Mouse (Mus musculus) liver, embryonic 11.5 days (tissue): ENCODE measurements around the gene Kirrel. TPM values are rescaled to one million over a fixed set of nuclear protein-coding genes. Genes with fewer than 3 reads are reported as not detected.

Experiments used
- ATAC-seq: fragments of 200-750 bp; cut with Nextera tagmentation; replicated peaks from 2 replicates; pipeline ENCODE4 v1.8.0; 2017; ENCODE audit warnings: moderate number of reproducible peaks, mild to moderate bottlenecking, moderate TSS enrichment, moderate library complexity; ENCODE audit not compliant: low FRiP score
- DNase-seq: peaks from one replicate; pipeline ENCODE4 v3.0.0-alpha.2; 2017; ENCODE audit warnings: low spot score
- H3K27ac ChIP-seq: fragments of 300-500 bp; sonication (generic); 2 replicates; pipeline ENCODE4 v1.5.1; 2014; ENCODE audit warnings: mild to moderate bottlenecking, low read depth, low read length, control low read depth
- H3K27me3 ChIP-seq: fragments of 300-500 bp; sonication (generic); replicated peaks from 2 replicates; pipeline ENCODE4 v1.6.1; 2014; ENCODE audit warnings: low read length, mixed read lengths; ENCODE audit not compliant: control insufficient read depth, insufficient read depth
- H3K36me3 ChIP-seq: fragments of 300-500 bp; sonication (generic); 2 replicates; pipeline ENCODE4 v1.6.1; 2014; ENCODE audit warnings: mild to moderate bottlenecking, low read length, moderate library complexity, mixed read lengths; ENCODE audit not compliant: control insufficient read depth, insufficient read depth
- H3K4me1 ChIP-seq: fragments of 300-500 bp; sonication (generic); replicated peaks from 2 replicates; pipeline ENCODE4 v1.6.1; 2014; ENCODE audit warnings: low read length, mixed read lengths; ENCODE audit not compliant: control insufficient read depth, insufficient read depth
- H3K4me2 ChIP-seq: fragments of 300-500 bp; sonication (generic); 2 replicates; pipeline ENCODE4 v1.6.1; 2014; ENCODE audit warnings: mild to moderate bottlenecking, control low read depth, moderate library complexity
- H3K4me3 ChIP-seq: fragments of 300-500 bp; sonication (generic); 2 replicates; pipeline ENCODE4 v1.5.1; 2014; ENCODE audit warnings: low read depth, low read length, control low read depth
- H3K9ac ChIP-seq: fragments of 300-500 bp; sonication (generic); 2 replicates; pipeline ENCODE4 v1.6.1; 2014; ENCODE audit warnings: low read depth, low read length, control low read depth
- H3K9me3 ChIP-seq: fragments of 300-500 bp; sonication (generic); 2 replicates; pipeline ENCODE4 v1.6.1; 2016; ENCODE audit warnings: low read length, inconsistent platforms, mixed read lengths; ENCODE audit not compliant: control insufficient read depth
- WGBS: fragments of 180-500 bp; shearing (Covaris S2); extraction: QIAGEN DNeasy Blood & Tissue Kit; methylation state at CpG from one replicate; pipeline ENCODE4 v1.1.7; 2014; 5-methylcytosine and 5-hydroxymethylcytosine counted together
- polyA plus RNA-seq: library from polyadenylated mRNA; unstranded; fragments of >200 nt; fragmentation: Nextera tagmentation; extraction: Ambion mirVana; gene quantifications from 2 replicates; pipeline ENCODE4 v1.2.1, GENCODE M21; 2014

The Kirrel gene
- polyA plus RNA-seq, 1 experiment from 2014 or later: 3.6 TPM

GRCm38 (mm10) chr3:87072612-87073515 is 101.7 kb downstream of the Kirrel start:
- H3K9ac ChIP-seq: no peak overlapping the region
- ATAC-seq (no peak), DNase-seq (peak; percentile 23)
- H3K9me3 ChIP-seq: no peaks in the 10 kb centered on the region
- no peaks in the 10 kb centered on the region for H3K27me3 ChIP-seq
- no peaks in the 10 kb centered on the region for H3K4me1 ChIP-seq
- no peak overlapping the region for H3K4me3 ChIP-seq
- H3K27ac ChIP-seq: no peak overlapping the region
- no peak overlapping the region for H3K4me2 ChIP-seq
- no peaks in the 10 kb centered on the region for H3K36me3 ChIP-seq
- 57% methylated on average over 13 of the region's 13 CpGs for WGBS

- Histone ChIP-seq H3K4me2 (no peak overlapping the region), H3K27me3 (no peaks in the 10 kb centered on the region), H3K4me3 (no peak overlapping the region), H3K9me3 (no peaks in the 10 kb centered on the region), H3K27ac (no peak overlapping the region), H3K4me1 (no peaks in the 10 kb centered on the region), H3K36me3 (no peaks in the 10 kb centered on the region), H3K9ac (no peak overlapping the region)
- 65% methylated on average over 3 of the region's 3 CpGs for WGBS
- DNase-seq: no peak
- no peak for ATAC-seq
Observed at GRCm38 (mm10) chr3:87072191-87072590, 102.4 kb downstream of the Kirrel start.

DNA sequence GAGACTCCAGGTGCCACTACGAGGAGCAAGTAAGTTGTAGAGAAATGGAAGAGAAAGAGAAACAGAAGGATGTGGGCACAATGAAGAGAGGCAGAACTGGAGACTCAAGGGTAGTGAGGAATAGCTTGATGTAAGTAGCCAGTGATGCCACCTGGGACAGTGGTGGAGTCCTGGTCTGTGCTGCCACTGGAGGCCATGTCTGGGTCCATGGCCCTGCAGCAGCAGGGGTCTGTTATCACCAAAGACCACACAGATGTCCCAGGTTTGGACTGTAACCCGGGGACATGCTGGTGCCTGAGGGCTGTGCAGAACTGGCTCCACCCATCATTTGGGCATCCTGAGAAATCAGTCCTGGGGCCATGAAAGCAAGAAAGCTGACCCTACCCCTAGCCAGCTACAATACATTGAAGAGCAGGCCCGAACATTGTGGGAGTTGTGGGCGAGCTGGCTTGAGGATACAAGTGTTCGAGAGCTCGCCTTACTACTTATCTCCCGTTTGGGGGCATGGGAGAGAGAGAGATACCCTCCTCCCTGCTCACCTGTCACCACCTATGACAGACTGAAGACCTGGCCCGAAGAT is 107.1 kb downstream of the Kirrel start:
- Histone ChIP-seq H3K27me3 (no peaks in the 10 kb centered on the region), H3K4me1 (no peaks in the 10 kb centered on the region), H3K27ac (no peak overlapping the region), H3K4me2 (no peak overlapping the region), H3K9me3 (no peaks in the 10 kb centered on the region), H3K4me3 (no peak overlapping the region), H3K36me3 (no peaks in the 10 kb centered on the region), H3K9ac (no peak overlapping the region)
- DNase-seq (no peak), ATAC-seq (no peak)
- WGBS: 63% methylated on average over 8 of the region's 8 CpGs

- Histone ChIP-seq H3K9ac (no peak overlapping the region), H3K4me1 (no peaks in the 10 kb centered on the region)
Observed at GRCm38 (mm10) chr3:87053939-87054338, 120.6 kb downstream of the Kirrel start.

GRCm38 (mm10) chr3:87047801-87048200 is 126.7 kb downstream of the Kirrel start:
- Histone ChIP-seq H3K27me3 (no peaks in the 10 kb centered on the region), H3K9me3 (no peaks in the 10 kb centered on the region), H3K4me2 (no peak overlapping the region), H3K4me3 (no peak overlapping the region), H3K4me1 (no peaks in the 10 kb centered on the region), H3K36me3 (no peaks in the 10 kb centered on the region), H3K9ac (no peak overlapping the region), H3K27ac (no peak overlapping the region)
- 90% methylated on average over 5 of the region's 5 CpGs for WGBS
- ATAC-seq (no peak), DNase-seq (no peak)

More at GRCm38 (mm10) chr3:87053939-87054338, 120.6 kb downstream of the Kirrel start:
- 59% methylated on average over 1 of the region's 1 CpGs for WGBS
- ATAC-seq (no peak), DNase-seq (no peak)
- H3K4me3 ChIP-seq: no peak overlapping the region
- H3K27me3 ChIP-seq: no peaks in the 10 kb centered on the region
- H3K36me3 ChIP-seq: no peaks in the 10 kb centered on the region
- no peaks in the 10 kb centered on the region for H3K9me3 ChIP-seq
- no peak overlapping the region for H3K4me2 ChIP-seq
- no peak overlapping the region for H3K27ac ChIP-seq

- DNase-seq (no peak), ATAC-seq (no peak)
- 68% methylated on average over 2 of the region's 2 CpGs for WGBS
- H3K4me2 ChIP-seq: no peak overlapping the region
- no peaks in the 10 kb centered on the region for H3K9me3 ChIP-seq
- H3K27ac ChIP-seq: no peak overlapping the region
- H3K4me3 ChIP-seq: no peak overlapping the region
- H3K4me1 ChIP-seq: no peaks in the 10 kb centered on the region
- no peaks in the 10 kb centered on the region for H3K27me3 ChIP-seq
- no peak overlapping the region for H3K9ac ChIP-seq
- no peaks in the 10 kb centered on the region for H3K36me3 ChIP-seq
Observed at GRCm38 (mm10) chr3:87041733-87042132, 132.8 kb downstream of the Kirrel start.

GRCm38 (mm10) chr3:87038500-87038899 is 136.0 kb downstream of the Kirrel start:
- H3K27me3 ChIP-seq: no peaks in the 10 kb centered on the region
- H3K4me3 ChIP-seq: no peak overlapping the region
- no peaks in the 10 kb centered on the region for H3K36me3 ChIP-seq
- 68% methylated on average over 6 of the region's 6 CpGs for WGBS
- H3K27ac ChIP-seq: no peak overlapping the region
- H3K4me2 ChIP-seq: no peak overlapping the region
- no peaks in the 10 kb centered on the region for H3K4me1 ChIP-seq
- no peak for ATAC-seq
- no peak for DNase-seq
- no peak overlapping the region for H3K9ac ChIP-seq
- no peaks in the 10 kb centered on the region for H3K9me3 ChIP-seq

GRCm38 (mm10) chr3:87034061-87034460 is 140.5 kb downstream of the Kirrel start:
- H3K9me3 ChIP-seq: no peaks in the 10 kb centered on the region
- no peaks in the 10 kb centered on the region for H3K36me3 ChIP-seq
- no peak for DNase-seq
- H3K27me3 ChIP-seq: no peaks in the 10 kb centered on the region
- H3K4me3 ChIP-seq: no peak overlapping the region
- H3K4me2 ChIP-seq: no peak overlapping the region
- no peak for ATAC-seq
- H3K27ac ChIP-seq: no peak overlapping the region
- 91% methylated on average over 3 of the region's 4 CpGs for WGBS
- H3K9ac ChIP-seq: no peak overlapping the region
- H3K4me1 ChIP-seq: no peaks in the 10 kb centered on the region

DNA sequence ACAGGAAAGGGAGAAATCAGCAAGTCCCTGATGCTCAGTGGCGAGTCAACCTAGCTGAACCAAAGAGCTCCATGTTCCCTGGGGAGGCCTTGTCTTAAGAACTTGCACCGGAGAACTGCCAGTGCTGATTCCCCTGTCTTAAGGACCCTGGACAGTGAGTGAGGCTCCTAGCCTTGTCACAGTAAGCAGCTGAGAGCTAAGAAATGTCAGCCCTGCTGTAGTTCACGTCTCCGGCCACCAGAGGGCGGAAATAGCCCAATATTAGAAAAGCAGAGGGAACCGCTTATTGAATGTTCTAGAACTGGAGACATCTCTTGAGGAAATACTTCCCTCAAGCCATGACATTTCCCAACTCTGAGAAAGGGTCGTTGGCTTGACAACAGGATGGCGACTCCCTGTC is 141.2 kb downstream of the Kirrel start:
- 26% methylated on average over 8 of the region's 8 CpGs for WGBS
- DNase-seq (peak; percentile 54), ATAC-seq (no peak)
- no peak overlapping the region for H3K4me3 ChIP-seq
- no peaks in the 10 kb centered on the region for H3K36me3 ChIP-seq
- H3K27me3 ChIP-seq: no peaks in the 10 kb centered on the region
- H3K9me3 ChIP-seq: no peaks in the 10 kb centered on the region
- H3K4me2 ChIP-seq: no peak overlapping the region
- H3K4me1 ChIP-seq: no peaks in the 10 kb centered on the region
- H3K9ac ChIP-seq: no peak overlapping the region
- H3K27ac ChIP-seq: no peak overlapping the region
